ENCODE assay signal across 8 mouse cellular contexts in genomic region chr2:168154090-168154881, GRCm38 (mm10). TPM values are rescaled to one million over a fixed set of nuclear protein-coding genes. Genes with fewer than 3 reads are reported as not detected.
DNase-seq lines count a peak whose midpoint lies in the region; ATAC-seq and TF ChIP-seq lines count a peak whose summit lies in the region.

No protein-coding gene starts in this region.

- H3K79me3 ChIP-seq in C2C12 (ENCODE audit: low read depth), result no peaks in the 10 kb centered on the region

- no peaks in the 10 kb centered on the region; the same call in 1 of the 2 replicates for H3K4me1 ChIP-seq in bone marrow, adult 2 months (ENCODE audit: control insufficient read depth, insufficient read depth, low read length)
- peaks cover 30% of the 10 kb centered on the region for H3K4me1 ChIP-seq in heart, embryonic 13.5 days
- peaks cover 9% of the 10 kb centered on the region for H3K4me1 ChIP-seq in kidney, postnatal 0 days (replicated peaks; ENCODE audit: insufficient read depth, low read length)
- H3K4me1 ChIP-seq in liver, embryonic 12.5 days, result peaks cover 54% of the 10 kb centered on the region
- H3K4me1 ChIP-seq in stomach, embryonic 14.5 days (ENCODE audit: control insufficient read depth, insufficient read depth, low read length), result peaks cover 19% of the 10 kb centered on the region

- 20% methylated on average over 14 of the region's 14 CpGs for WGBS in bone marrow, adult 2 months
- WGBS in heart, embryonic 13.5 days, result 20% methylated on average over 13 of the region's 14 CpGs
- 21% methylated on average over 14 of the region's 14 CpGs for WGBS in kidney, postnatal 0 days
- 18% methylated on average over 14 of the region's 14 CpGs for WGBS in liver, embryonic 12.5 days (ENCODE audit: insufficient replicate concordance)
- 19% methylated on average over 14 of the region's 14 CpGs for WGBS in stomach, embryonic 14.5 days

- peak; percentile 97 for DNase-seq in kidney, postnatal 0 days (ENCODE audit: low spot score)
- DNase-seq in natural killer cell, adult 2 months (ENCODE audit: low spot score in 2 of 2), result peak; percentile 63 to 82

- no peak overlapping the region for H3K27ac ChIP-seq in bone marrow, adult 2 months (ENCODE audit: control insufficient read depth, insufficient read depth, low read depth, low read length, poor library complexity)
- peak overlapping the region; percentile 81 for H3K27ac ChIP-seq in heart, embryonic 13.5 days (replicated peaks)
- H3K27ac ChIP-seq in kidney, postnatal 0 days, result peak overlapping the region; percentile 75
- peak overlapping the region; percentile 91 for H3K27ac ChIP-seq in liver, embryonic 12.5 days
- H3K27ac ChIP-seq in stomach, embryonic 14.5 days (ENCODE audit: low read length), result peak overlapping the region; percentile 75

- H3K4me2 ChIP-seq in heart, embryonic 13.5 days, result peak overlapping the region; percentile 62
- H3K4me2 ChIP-seq in kidney, postnatal 0 days (ENCODE audit: low read length), result peak overlapping the region; percentile 27; the same call in 1 of the 2 replicates
- H3K4me2 ChIP-seq in liver, embryonic 12.5 days, result peak overlapping the region; percentile 68
- H3K4me2 ChIP-seq in stomach, embryonic 14.5 days (replicated peaks; ENCODE audit: low read depth, low read length), result peak overlapping the region; percentile 40

- no peak overlapping the region for H3ac ChIP-seq in C2C12 (ENCODE audit: control insufficient read depth, insufficient read length, low read depth)

- H3K9me3 ChIP-seq in heart, embryonic 13.5 days, result no peaks in the 10 kb centered on the region
- no peaks in the 10 kb centered on the region for H3K9me3 ChIP-seq in kidney, postnatal 0 days (replicated peaks; ENCODE audit: low read length)
- H3K9me3 ChIP-seq in liver, embryonic 12.5 days (replicated peaks), result no peaks in the 10 kb centered on the region
- no peaks in the 10 kb centered on the region for H3K9me3 ChIP-seq in stomach, embryonic 14.5 days (ENCODE audit: control insufficient read depth, low read depth, low read length)

- TF ChIP-seq POLR2A in bone marrow, adult 2 months (IDR thresholded peaks at IDR 0.05; ENCODE audit: borderline replicate concordance, control insufficient read depth, low read depth, low read length), result no peak

- H3K27me3 ChIP-seq in C2C12 (ENCODE audit: control insufficient read depth, insufficient read depth, insufficient read length), result no peaks in the 10 kb centered on the region
- H3K27me3 ChIP-seq in heart, embryonic 13.5 days (replicated peaks), result no peaks in the 10 kb centered on the region; the same call in 1 of the 2 replicates
- no peaks in the 10 kb centered on the region for H3K27me3 ChIP-seq in kidney, postnatal 0 days (ENCODE audit: insufficient read depth, low read length)
- H3K27me3 ChIP-seq in liver, embryonic 12.5 days (replicated peaks), result peaks cover 29% of the 10 kb centered on the region
- H3K27me3 ChIP-seq in stomach, embryonic 14.5 days (ENCODE audit: control insufficient read depth, insufficient read depth, low read length), result no peaks in the 10 kb centered on the region

- ATAC-seq in erythroid progenitor cell, adult 5-6 weeks (replicated peaks; ENCODE audit: low FRiP score, poor library complexity, severe bottlenecking), result peak; percentile 78
- peak; percentile 86 for ATAC-seq in heart, embryonic 13.5 days (ENCODE audit: extremely low read depth, insufficient number of reproducible peaks, low FRiP score, low TSS enrichment)
- peak; percentile 94 for ATAC-seq in kidney, postnatal 0 days (replicated peaks; ENCODE audit: low FRiP score, low read depth)
- ATAC-seq in liver, embryonic 12.5 days, result peak; percentile 98
- peak; percentile 96 for ATAC-seq in stomach, embryonic 14.5 days (ENCODE audit: insufficient number of reproducible peaks, insufficient read depth, low FRiP score, low read depth)

- H3K79me2 ChIP-seq in C2C12 (ENCODE audit: control insufficient read depth, insufficient read depth), result no peaks in the 10 kb centered on the region

- no peak overlapping the region for H3K4me3 ChIP-seq in C2C12 (ENCODE audit: insufficient read depth, poor library complexity, severe bottlenecking)
- no peak overlapping the region for H3K4me3 ChIP-seq in bone marrow, adult 2 months (replicated peaks; ENCODE audit: control insufficient read depth, low read depth, low read length)
- peak overlapping the region; percentile 27 for H3K4me3 ChIP-seq in heart, embryonic 13.5 days
- no peak overlapping the region for H3K4me3 ChIP-seq in kidney, postnatal 0 days (replicated peaks; ENCODE audit: low read depth, low read length)
- peak overlapping the region; percentile 36 for H3K4me3 ChIP-seq in liver, embryonic 12.5 days
- peak overlapping the region; percentile 9; the same call in 1 of the 2 replicates for H3K4me3 ChIP-seq in stomach, embryonic 14.5 days (ENCODE audit: low read depth, low read length)

- no peaks in the 10 kb centered on the region for H3K36me3 ChIP-seq in C2C12 (ENCODE audit: control insufficient read depth, insufficient read depth)
- no peaks in the 10 kb centered on the region for H3K36me3 ChIP-seq in heart, embryonic 13.5 days
- no peaks in the 10 kb centered on the region for H3K36me3 ChIP-seq in kidney, postnatal 0 days (ENCODE audit: insufficient read depth, low read length)
- no peaks in the 10 kb centered on the region for H3K36me3 ChIP-seq in liver, embryonic 12.5 days
- H3K36me3 ChIP-seq in stomach, embryonic 14.5 days (ENCODE audit: control insufficient read depth, insufficient read depth, low read length), result no peaks in the 10 kb centered on the region

- TF ChIP-seq CTCF in C2C12 (IDR thresholded peaks at IDR 0.05; ENCODE audit: control insufficient read depth, insufficient read depth, insufficient read length), result peak; percentile 34
- TF ChIP-seq CTCF in bone marrow, adult 2 months (IDR thresholded peaks at IDR 0.05; ENCODE audit: control insufficient read depth, insufficient read depth, low read length), result peak; percentile 50; the same call in 1 of the 2 replicates
- TF ChIP-seq CTCF in kidney, postnatal 0 days (IDR thresholded peaks at IDR 0.05; ENCODE audit: low read depth), result peak; percentile 92

- peak overlapping the region; percentile 74 for H3K9ac ChIP-seq in heart, embryonic 13.5 days
- H3K9ac ChIP-seq in kidney, postnatal 0 days (ENCODE audit: low read depth, low read length), result peak overlapping the region; percentile 32; the same call in 1 of the 2 replicates
- H3K9ac ChIP-seq in liver, embryonic 12.5 days, result peak overlapping the region; percentile 69
- H3K9ac ChIP-seq in stomach, embryonic 14.5 days (replicated peaks; ENCODE audit: low read depth, low read length), result no peak overlapping the region

TF ChIP-seq in C2C12, 6 proteins besides CTCF, POLR2A, EP300 and RAD21:
- TF ChIP-seq MAX (IDR thresholded peaks at IDR 0.05) (no peak), MYOG (IDR thresholded peaks at IDR 0.05; ENCODE audit: control insufficient read depth, extremely low read depth, insufficient read length) (no peak), FOSL1 (IDR thresholded peaks at IDR 0.05; ENCODE audit: insufficient read depth, low read length, poor library complexity, severe bottlenecking) (no peak), USF1 (IDR thresholded peaks at IDR 0.05; ENCODE audit: low read depth) (no peak), CEBPB (IDR thresholded peaks at IDR 0.05; ENCODE audit: low read depth) (no peak), MYOD1 (IDR thresholded peaks at IDR 0.05; ENCODE audit: control insufficient read depth, insufficient read length, low read depth) (no peak)

RNA-seq across cellular contexts. Expression of gene Adnp, which starts 52.6 kb away (rescaled TPM):
- 7.3 TPM for polyA plus RNA-seq in C2C12 (2012; fragmentation: generic; extraction: Trizol)
- 4.1 and 10.8 TPM in 2 replicates for polyA plus RNA-seq in bone marrow, adult 2 months (2011; ENCODE audit: insufficient read depth, insufficient read length, low replicate concordance, missing spikeins)
- total RNA-seq in erythroid progenitor cell, adult 5-6 weeks (2015; ENCODE audit: low replicate concordance), result 18.0 and 38.1 TPM in 2 replicates
- 0.53 and 17.5 TPM in 2 replicates for total RNA-seq in erythroid progenitor cell, adult 5-6 weeks (2017; ENCODE audit: low replicate concordance)
- polyA plus RNA-seq in heart, embryonic 13.5 days (2015; fragmentation: Nextera tagmentation; extraction: Ambion mirVana), result 1.8 TPM in 2 replicates
- 6.0 and 13.1 TPM in 2 replicates for polyA plus RNA-seq in kidney, postnatal 0 days (2015; fragmentation: Nextera tagmentation; extraction: Ambion mirVana)
- polyA plus RNA-seq in liver, embryonic 12.5 days (2016; fragmentation: Nextera tagmentation; extraction: Ambion mirVana), result 7.7 and 8.6 TPM in 2 replicates
- polyA plus RNA-seq in stomach, embryonic 14.5 days (2014; fragmentation: Nextera tagmentation; extraction: Ambion mirVana), result 4.1 and 4.9 TPM in 2 replicates

Comparison
In these comparisons a context has a peak if more than half of its experiments do, and no peak if none do; other contexts are left out.
1. H3K4me3 ChIP-seq: peak in heart, embryonic 13.5 days (single experiment), liver, embryonic 12.5 days (single experiment) and stomach, embryonic 14.5 days (single experiment); none in C2C12 (single experiment), bone marrow, adult 2 months (single experiment) and kidney, postnatal 0 days (single experiment).
2. CTCF ChIP-seq: peak in every context shown above with its lines; median percentile 92 in kidney, postnatal 0 days; 50 in bone marrow, adult 2 months; 34 in C2C12.
3. Peak in every context shown above with its lines, with median percentiles within 50 percentile points of each other: ATAC-seq and H3K4me2 ChIP-seq.